In the genomic region with DNA sequence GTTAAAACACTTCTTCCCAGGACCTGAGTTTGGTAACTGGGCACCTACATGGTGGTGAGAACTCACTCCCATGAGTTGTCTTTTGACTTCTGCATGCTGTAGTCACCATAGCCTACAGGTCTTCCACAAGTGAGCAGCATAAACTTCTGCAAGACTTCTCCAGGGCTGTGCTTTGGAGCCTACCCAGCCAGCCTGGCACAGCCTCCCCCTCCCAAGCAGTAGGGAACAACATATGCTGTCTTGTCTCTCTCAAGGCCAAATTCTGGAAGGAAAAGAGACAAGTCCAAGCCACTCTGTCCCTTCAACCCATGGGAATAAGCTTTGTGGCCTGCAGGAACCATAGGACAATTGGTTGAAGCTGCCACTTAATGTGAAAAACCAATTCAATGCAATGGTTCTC, we compare ENCODE assay signal across 21 mouse cellular contexts.
"Had no signal": no experiment of that assay in that cellular context is flagged by ENCODE, and none has a peak within 500 bp of the region (broad histone marks: within the 10 kb centered on the region; RNA-seq: fewer than 3 reads in every experiment).

No protein-coding gene starts in this region.

- ATAC-seq: liver, postnatal 0 days; lung, postnatal 0 days; midbrain, embryonic 15.5 days had no signal

- DNase-seq: kidney, postnatal 14 days; kidney, postnatal 4 days; left cerebral cortex, postnatal 4 days; liver, postnatal 0 days; lung, embryonic 14.5 days; right cerebral cortex, adult 18-20 months; right cerebral cortex, postnatal 14 days; spleen, adult 18-20 months; thymus, postnatal 36 days had no signal

- H3K27me3 ChIP-seq: limb, embryonic 15.5 days; midbrain, embryonic 15.5 days; neural tube, embryonic 12.5 days; neural tube, embryonic 15.5 days; stomach, embryonic 15.5 days had no signal

- H3K4me3 ChIP-seq: limb, embryonic 12.5 days; limb, embryonic 15.5 days; megakaryocyte, embryonic 14.5 days; midbrain, embryonic 15.5 days; neural tube, embryonic 12.5 days; neural tube, embryonic 15.5 days; stomach, embryonic 15.5 days had no signal

- H3K9me3 ChIP-seq: limb, embryonic 12.5 days; limb, embryonic 15.5 days; megakaryocyte, embryonic 14.5 days; midbrain, embryonic 15.5 days; neural tube, embryonic 12.5 days; neural tube, embryonic 15.5 days; stomach, embryonic 15.5 days had no signal

- H3K27ac ChIP-seq: limb, embryonic 12.5 days; limb, embryonic 15.5 days; liver, embryonic 14.5 days; macrophage; midbrain, embryonic 15.5 days; neural tube, embryonic 12.5 days; neural tube, embryonic 15.5 days; stomach, embryonic 15.5 days had no signal

- H3K4me2 ChIP-seq: limb, embryonic 12.5 days; limb, embryonic 15.5 days; liver, embryonic 11.5 days; lung, embryonic 14.5 days; midbrain, embryonic 11.5 days; midbrain, embryonic 15.5 days; neural tube, embryonic 12.5 days; neural tube, embryonic 15.5 days; stomach, embryonic 15.5 days had no signal

- H3K9ac ChIP-seq: limb, embryonic 12.5 days; limb, embryonic 15.5 days; liver, embryonic 14.5 days; liver, postnatal 0 days; lung, embryonic 14.5 days; midbrain, embryonic 15.5 days; neural tube, embryonic 12.5 days; neural tube, embryonic 15.5 days; stomach, embryonic 15.5 days had no signal

- H3K4me1 ChIP-seq: limb, embryonic 12.5 days; midbrain, embryonic 15.5 days; neural tube, embryonic 12.5 days; neural tube, embryonic 15.5 days; stomach, embryonic 15.5 days had no signal
